Mouse (Mus musculus) MEL (cell line): ENCODE measurements around the gene Hoxa11.

Source experiments
- CHD2 ChIP-seq: IDR thresholded peaks from 2 replicates; pipeline ENCODE4 v1.6.1; 2011; ENCODE audit warnings: low read length, improper control_type of control experiment
- CTCF ChIP-seq, 3 experiments: IDR thresholded peaks in 2 of 3; conservative IDR thresholded peaks in 1 of 3; 2 replicates each; pipeline ENCODE4 v1.5.1; 2011 to 2012; ENCODE audit warnings: low read length in 3 of 3, low read depth in 2 of 3, mild to moderate bottlenecking in 2 of 3, improper control_type of control experiment in 1 of 3, inconsistent platforms in 1 of 3, mixed read lengths in 1 of 3, moderate library complexity in 1 of 3; ENCODE audit not compliant: control insufficient read depth in 1 of 3, insufficient read depth in 1 of 3, poor library complexity in 1 of 3, severe bottlenecking in 1 of 3
- POLR2A ChIP-seq, 2 experiments: IDR thresholded peaks; 2 replicates each; pipeline ENCODE4 v1.6.1; 2011 to 2012; ENCODE audit warnings: low read length in 2 of 2, mild to moderate bottlenecking in 2 of 2, control low read depth in 1 of 2, improper control_type of control experiment in 1 of 2, low read depth in 1 of 2, moderate library complexity in 1 of 2; ENCODE audit not compliant: control insufficient read depth in 1 of 2, insufficient read depth in 1 of 2, poor library complexity in 1 of 2
- TAL1 ChIP-seq: IDR thresholded peaks from 2 replicates; pipeline ENCODE4 v1.6.1; 2012; ENCODE audit warnings: mild to moderate bottlenecking, inconsistent platforms, low read length, moderate library complexity, mixed read lengths

- no peak for TF ChIP-seq TAL1
- no peak for TF ChIP-seq CHD2
- no peak for TF ChIP-seq CTCF (IDR thresholded peaks at IDR 0.05 in 2 of 3, conservative IDR thresholded peaks at IDR 0.05 in 1 of 3; ENCODE audit: control insufficient read depth in 1 of 3, insufficient read depth in 1 of 3, low read depth in 2 of 3, low read length in 3 of 3, poor library complexity in 1 of 3, severe bottlenecking in 1 of 3)
- TF ChIP-seq POLR2A (IDR thresholded peaks at IDR 0.05; ENCODE audit: control insufficient read depth in 1 of 2, insufficient read depth in 1 of 2, low read depth in 1 of 2, low read length in 2 of 2, poor library complexity in 1 of 2) = no peak
Observed at GRCm38 (mm10) chr6:52208868-52209684, 36.5 kb downstream of the Hoxa11 start.
